Mouse (Mus musculus) bone marrow macrophage, adult 2 months (primary cell): ENCODE results near the gene Ndufs4.

Experiments used
- CTCF ChIP-seq: IDR thresholded peaks from 2 replicates; pipeline ENCODE4 v1.5.1; 2012; ENCODE audit warnings: low read depth, mild to moderate bottlenecking, low read length, moderate library complexity
- POLR2A ChIP-seq: IDR thresholded peaks from 2 replicates; pipeline ENCODE4 v1.6.1; 2012; ENCODE audit warnings: mild to moderate bottlenecking, low read depth, low read length, borderline replicate concordance

GRCm38 (mm10) chr13:114288511-114288910 lies 99.5 kb downstream of the Ndufs4 start:
- TF ChIP-seq CTCF (no peak), POLR2A (no peak)
